Mouse (Mus musculus) hematopoietic multipotent progenitor cell, adult 10-12 weeks (in vitro differentiated cells): Measurements from ENCODE around the gene Kcng1. TPM values are rescaled to one million over a fixed set of nuclear protein-coding genes. Genes with fewer than 3 reads are reported as not detected.

Experiments
- polyA plus RNA-seq: library from polyadenylated mRNA; stranded (reverse); fragments of >175 nt; gene quantifications from 2 replicates; pipeline ENCODE4 v1.2.3, GENCODE M21; 2012; ENCODE audit warnings: low replicate concordance

The Kcng1 gene
- 0.04 and 0.12 TPM in 2 replicates for polyA plus RNA-seq

GRCm38 (mm10) chr2:168281582-168281981 is at the start of gene Kcng1:
Kcng1 (minus strand) TSS chr2:168281736.

GRCm38 (mm10) chr2:168230026-168230728 is 51.4 kb downstream of the Kcng1 start, which contains the start of the genes Gm20716, Dpm1 and Mocs3:
Gm20716 (minus strand) TSS chr2:168230364.
Dpm1 (minus strand) TSS chr2:168230591.
Mocs3 (plus strand) TSS chr2:168230622.

Other genes with a start within 250 kb of the Kcng1 start
- 1.5 and 1.7 TPM in 2 replicates for gene Pard6b, start 200.7 kb downstream of the Kcng1 start, polyA plus RNA-seq
- 28.9 and 53.5 TPM in 2 replicates for gene Adnp, start 74.6 kb downstream of the Kcng1 start, polyA plus RNA-seq
- gene Gm20716, start 51.4 kb downstream of the Kcng1 start, polyA plus RNA-seq = not detected in 2 replicates
- 13.5 and 55.7 TPM in 2 replicates for gene Dpm1, start 51.1 kb downstream of the Kcng1 start, polyA plus RNA-seq
- gene Mocs3, start 51.1 kb downstream of the Kcng1 start, polyA plus RNA-seq = 14.3 and 29.8 TPM in 2 replicates